Mouse (Mus musculus) retina, embryonic 14.5 days (tissue): ENCODE data around the gene Cd19.
A peak's percentile ranks its signal among the peaks of the same experiment; 100 is the strongest.
"Not testable (repeated sequence)": the region's sequence is repeated elsewhere in the genome, so short reads cannot be mapped to it uniquely, and the experiment has no call there.

Source experiments
- DNase-seq: peaks from one replicate; pipeline ENCODE4 v3.0.0-alpha.2; 2015; ENCODE audit warnings: low spot score

The Cd19 gene

DNA sequence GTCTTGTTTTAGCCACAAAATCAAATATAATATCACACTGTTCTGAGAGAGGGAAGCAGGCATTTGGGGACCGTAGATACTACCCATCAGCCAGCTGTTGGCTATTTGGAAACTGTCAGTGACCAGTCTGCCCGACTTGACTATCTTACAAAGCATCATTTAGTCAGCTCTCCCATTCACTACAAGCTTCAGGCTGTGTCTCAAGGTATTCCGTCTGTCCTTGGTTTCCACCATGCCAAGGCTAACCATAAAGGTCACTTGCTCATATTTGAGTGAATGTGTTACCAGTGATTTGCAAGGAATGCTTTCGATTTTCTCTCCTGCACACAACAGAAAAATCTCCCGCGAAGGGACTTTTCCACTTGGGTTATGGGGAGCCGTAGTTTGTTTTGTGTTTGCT is 20.0 kb upstream of the Cd19 start:
- DNase-seq: no peak

DNA sequence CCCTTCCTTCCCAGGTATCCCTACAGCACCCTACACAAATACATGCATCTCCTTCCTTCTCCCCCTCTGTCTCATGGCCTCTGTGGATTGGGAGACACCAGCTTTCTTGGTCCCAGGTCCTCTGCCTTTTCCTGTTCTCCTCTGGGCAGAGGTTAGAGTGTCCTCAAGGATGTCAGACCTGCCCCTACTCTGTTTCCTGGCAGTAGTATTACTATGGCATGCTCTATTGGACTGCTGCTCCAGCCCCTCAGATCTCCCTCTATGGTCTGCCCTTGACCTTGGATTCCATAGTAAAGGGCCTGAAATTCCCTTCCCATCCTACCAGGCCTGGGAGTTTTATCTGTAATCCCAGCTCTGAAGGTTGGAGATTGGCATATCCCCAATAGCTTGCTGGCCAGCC is 15.5 kb upstream of the Cd19 start:
- no peak for DNase-seq

DNA sequence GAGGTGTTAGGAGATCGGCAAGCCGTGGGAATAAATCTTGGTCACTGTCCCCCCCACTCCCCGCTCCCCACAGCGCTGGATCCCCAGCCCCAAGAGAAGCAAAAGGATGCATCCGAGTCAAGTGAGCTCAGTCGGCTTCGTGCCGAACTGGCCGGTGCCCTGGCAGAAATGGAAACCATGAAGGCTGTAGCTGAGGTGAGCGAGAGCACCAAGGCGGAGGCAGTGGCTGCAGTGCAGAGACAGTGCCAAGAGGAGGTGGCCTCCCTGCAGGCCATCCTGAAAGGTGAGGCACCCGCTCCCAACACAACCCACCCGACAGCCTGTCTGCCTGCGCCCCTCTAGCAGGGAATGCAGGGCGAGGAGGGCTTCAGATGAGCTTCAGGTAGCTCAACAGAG is 14.8 kb upstream of the Cd19 start:
- DNase-seq: no peak

DNA sequence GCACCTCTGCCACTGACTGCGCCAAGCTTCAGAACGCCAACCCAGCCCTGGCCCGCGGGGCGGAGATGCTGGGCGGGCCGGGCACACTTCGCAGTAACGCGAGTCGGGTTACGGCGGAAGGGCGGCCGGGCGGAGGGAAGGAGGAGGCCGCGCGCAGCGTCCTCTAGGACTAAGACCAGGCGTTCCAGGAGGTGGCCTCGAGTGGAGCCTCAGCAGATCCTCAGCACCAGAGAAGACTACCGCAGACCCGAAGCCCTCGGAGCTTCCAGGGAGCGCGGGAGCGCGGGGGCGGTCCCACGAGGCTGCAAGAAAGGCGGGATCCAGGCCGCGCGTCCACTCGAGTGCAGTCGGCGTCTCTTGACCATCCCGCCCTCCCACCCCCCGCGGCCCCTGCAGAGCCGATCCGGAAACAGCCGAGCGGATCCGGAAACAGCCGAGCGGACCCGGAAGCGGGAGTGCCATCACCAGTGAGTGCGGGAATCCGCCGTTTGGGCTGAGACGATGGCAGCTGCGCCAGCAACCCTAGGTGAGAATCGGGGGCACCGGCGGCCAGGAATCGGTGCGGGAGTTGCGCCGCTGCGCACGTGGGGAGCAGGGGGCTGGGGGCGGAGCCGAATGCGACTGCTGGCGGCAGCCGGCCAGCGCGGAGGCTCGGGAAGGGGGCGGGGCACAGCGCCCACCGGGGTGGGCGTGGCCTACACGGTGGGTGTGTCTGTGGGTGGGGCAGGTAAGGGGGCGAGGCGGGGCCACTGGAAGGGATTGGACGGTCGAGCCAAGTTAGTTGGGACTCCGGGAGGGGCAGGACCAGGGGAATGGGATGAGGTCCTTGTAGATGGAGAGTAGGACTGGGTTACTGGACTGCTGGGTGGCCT is 14.2 kb upstream of the Cd19 start, which contains the start of gene Rabep2:
Rabep2 (plus strand) TSS at position 129 of the 872 bp plus-strand sequence.
- peak; percentile 95 for DNase-seq

DNA sequence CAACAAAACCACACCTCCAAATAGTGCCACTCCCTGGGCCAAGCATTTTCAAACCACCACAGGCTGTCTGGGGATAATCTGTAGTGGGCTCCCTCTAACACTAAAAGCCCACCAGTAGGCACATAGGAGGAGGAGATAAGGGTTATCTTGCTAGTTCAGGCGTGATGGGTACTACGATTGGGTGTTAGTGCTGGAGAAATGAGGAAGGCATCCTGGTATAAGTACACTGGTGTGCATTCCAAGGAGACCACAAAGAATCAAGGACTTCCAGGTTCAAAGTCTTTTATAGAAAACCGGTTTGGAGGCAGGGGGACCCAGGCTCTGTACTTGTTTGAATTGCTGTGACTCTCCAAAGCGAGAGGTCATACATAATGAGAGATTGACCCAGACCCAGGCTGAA is 13.5 kb upstream of the Cd19 start:
- DNase-seq: no peak

DNA sequence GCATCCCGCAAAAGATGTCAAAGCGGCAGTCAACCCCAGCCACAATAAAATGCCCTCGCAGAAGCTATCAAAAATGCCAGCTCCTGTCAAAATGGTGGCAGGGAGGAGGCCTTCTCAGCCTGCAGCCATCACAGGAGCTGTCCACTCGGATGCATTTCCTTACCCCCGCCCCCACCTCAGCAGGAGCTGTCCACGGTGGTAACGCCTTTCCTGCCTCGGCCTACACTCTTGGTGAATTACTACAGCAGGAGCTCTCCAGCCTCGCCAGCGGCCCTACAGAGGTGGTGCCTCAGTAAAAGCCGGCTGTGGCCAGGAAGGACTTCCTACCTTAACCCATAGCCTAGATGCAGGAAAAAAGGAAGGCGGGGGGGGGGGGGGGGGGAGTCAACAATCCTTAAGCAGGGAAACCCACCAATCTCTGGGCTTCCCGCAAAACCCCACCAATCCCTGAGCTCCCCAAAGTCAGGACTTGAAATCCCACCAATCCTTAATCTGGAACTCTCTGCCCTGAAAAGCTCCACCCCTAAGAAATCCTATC is 12.7 kb upstream of the Cd19 start:
- no peak for DNase-seq

DNA sequence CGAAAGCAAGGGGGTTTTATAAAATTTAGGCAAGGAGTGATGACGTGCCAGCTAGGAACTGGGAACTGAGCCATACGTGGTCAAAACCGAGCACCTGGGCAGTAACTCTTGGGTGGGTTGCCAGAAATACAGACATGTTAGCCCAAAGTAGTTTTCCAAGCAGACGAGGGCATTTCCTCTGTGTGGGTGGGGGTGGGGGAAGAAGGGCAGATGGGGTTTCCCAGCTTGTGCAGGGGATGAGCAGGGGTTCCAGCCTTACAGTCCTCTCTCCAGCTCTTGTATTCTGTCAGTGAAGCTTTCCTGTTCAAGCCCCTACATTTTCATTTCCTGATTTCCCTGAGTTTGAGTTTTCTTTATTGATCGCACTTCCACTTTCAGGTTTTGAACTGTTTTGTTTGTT is 9.5 kb upstream of the Cd19 start:
- no peak for DNase-seq

DNA sequence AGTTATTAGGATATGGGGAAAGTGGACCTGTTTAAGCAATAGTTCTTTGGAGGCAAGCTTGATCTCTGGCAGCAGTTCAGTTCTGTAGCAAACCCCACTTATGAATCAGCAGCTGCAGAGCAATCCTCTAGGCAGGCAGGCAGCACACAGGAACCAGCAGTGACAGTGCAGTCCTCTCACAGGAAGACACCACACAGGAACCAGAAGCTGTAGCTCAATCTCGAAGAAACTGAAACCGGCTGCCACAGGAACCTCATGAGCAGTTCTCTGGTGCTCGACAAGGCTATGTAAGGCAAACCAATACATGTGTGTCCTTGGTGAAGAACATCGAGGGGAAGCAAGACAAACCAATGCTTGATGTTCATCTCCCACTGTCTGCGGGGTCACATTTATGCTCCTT is 7.1 kb upstream of the Cd19 start:
- DNase-seq: no peak

DNA sequence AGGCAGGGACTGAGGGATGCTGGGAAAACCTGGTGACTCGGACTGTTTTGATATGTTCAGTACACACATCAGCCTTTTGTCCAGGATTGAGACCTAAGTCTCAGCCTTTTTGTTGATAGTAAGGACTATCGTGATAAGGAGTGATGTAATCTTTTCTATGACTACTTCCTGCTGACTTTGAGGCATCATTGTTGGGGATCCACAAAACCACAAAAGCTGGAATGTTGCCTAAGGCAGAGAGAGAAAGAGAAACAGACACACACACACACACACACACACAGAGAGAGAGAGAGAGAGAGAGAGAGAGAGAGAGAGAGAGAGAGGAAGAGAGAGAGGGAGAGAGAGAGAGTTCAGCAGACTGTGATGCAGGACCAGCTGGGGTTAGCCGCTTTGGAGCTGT is 3.8 kb upstream of the Cd19 start:
- DNase-seq: no peak

DNA sequence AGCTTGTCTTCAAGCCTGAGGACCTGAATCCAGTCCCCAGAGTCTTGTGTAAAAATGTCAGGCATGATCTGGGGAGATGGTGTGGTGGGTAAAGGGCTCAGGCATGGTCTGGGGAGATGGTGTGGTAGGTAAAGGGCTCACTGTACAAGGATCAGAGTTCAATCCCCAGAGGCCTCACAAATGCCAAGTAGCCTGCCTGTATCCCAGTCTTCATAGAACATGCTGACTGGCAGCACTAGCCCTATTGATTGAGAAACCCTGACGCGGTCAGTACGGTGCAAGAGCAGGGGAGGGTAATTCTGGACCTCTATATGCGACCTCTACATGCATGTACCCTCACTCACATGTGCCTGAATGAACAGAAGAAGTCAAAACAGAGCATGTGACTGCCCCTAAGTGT is 2.9 kb upstream of the Cd19 start:
- no peak for DNase-seq

DNA sequence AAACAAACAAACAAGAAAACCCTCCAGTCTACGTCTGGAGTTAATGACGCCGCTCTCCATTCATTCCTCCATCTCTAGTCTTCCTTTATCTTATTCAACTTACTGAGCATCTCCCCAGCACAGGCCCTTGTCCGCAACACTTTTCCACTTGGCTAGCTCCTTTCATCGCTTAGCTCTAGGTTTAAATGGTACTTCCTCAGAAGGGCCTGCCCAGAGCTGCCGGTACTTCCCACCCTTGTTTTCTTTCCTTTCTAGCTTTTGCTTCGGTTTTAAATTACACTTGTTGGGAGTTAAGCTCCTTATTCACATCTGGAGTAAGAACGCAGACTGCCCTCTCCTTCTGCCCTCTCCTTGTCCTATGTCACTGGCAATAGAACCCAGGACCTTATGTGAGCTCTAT is 2.4 kb upstream of the Cd19 start:
- DNase-seq: peak; percentile 32

DNA sequence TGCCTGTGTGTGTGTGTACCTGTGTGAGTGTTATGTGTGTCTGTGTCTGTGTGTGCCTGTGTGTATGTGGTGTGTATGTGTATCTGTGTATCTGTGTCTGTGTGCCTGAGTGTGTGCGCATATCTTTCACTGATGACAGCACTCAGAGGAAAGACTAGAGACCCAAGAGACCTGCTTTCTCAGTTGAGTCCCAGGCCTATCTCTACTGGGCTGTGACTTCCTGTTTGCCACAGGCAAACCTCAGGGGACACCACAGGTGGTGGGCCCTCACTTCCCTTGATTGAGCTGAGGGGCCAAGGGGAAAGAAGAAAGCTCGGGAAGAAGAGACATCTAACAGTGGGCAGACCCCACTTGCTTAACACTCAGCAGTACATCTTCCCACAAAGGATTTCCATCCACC is 1.9 kb upstream of the Cd19 start:
- no peak for DNase-seq

DNA sequence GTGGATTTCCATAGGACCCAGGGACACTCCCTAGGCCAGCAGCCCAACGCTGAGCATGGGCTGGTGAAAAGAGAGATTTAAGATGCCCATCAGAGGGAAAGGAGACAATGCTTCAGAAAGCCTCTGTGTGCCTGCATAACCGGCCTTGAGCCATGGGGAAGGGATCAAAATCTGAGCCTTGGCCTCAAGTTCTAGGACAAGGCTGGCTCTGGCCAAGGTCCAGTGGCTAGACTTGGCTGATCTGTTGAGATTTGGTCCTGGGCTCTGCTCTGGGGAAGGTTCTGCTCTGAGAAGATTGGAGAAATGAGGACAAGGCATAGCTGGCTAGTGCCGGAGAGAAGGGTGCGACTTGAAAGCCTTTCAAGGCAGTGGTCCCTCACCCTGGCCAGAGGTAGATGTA is 3.6 kb downstream of the Cd19 start:
- DNase-seq: no peak

DNA sequence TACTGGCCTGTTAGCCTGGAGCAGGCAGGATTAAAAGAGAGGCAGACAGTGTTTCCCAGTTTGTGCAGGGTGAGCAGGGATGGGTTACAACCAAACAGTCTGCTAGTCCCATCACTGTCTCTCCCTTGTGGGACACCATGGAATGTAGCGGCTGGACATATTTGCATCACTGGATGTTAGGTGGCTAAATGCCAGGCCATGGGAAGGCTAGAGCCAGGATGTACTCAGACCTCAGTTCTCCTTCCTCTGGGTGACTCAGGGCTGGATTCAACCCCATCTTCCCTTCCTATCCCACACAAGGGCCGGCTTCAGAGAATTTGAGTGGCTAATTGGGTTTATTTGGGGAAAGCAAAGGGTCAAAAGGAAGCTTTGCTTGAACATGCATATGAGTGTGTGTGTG is 6.0 kb downstream of the Cd19 start:
- DNase-seq: no peak

DNA sequence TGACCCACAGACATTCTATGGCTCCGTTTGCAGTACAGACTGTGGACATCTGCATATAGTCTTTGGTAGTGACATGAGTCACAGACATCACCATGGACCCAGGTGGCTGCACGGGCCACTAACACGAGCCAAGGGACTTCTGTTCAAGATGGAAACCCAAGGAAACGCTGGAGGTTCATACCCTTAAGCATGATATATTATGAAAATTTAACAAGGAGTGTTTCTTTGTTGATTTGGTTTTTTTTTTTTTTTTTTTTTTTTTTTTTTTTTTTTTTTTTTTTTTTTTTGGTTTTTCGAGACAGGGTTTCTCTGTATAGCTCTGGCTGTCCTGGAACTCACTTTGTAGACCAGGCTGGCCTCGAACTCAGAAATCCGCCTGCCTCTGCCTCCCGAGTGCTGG is 12.2 kb downstream of the Cd19 start:
- not testable (repeated sequence) for DNase-seq

DNA sequence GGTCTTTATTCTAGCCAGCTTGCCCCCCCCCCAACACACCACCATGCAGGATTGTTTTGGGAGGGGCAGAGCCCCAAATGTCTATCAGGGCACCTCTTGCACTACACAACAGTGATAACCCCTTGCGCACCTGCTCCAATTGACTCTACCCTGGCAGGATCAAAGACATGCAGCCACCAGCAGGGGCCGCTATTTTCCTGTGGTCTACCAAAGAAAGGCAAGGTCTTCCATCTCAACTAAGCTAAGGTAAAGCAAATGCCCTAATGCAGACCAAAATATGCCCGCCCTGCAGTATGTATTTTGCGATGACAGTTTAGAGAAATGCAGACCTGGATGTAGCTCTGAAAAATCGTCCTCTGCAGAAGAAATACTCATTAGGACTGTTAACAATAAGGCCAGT is 15.1 kb downstream of the Cd19 start:
- peak; percentile 86 for DNase-seq

DNA sequence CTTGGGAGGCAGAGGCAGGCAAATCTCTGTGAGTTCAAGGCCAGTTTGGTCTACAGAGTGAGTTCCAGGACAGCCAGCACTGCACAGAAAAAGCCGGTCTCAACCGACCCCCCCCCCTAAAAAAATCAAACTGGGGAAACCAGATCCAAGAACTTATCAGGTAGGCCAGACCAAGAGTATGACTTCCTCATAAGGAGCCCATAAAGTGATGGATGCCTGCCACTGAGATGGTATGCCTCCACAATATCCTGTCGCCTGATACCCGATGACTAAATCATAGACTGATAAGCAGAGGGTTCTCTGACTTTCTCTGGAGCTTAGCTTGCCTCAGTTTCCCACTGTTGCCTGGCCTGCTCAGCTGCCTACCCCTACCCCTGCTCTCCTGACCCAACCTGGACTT is 16.9 kb downstream of the Cd19 start:
- DNase-seq: no peak

DNA sequence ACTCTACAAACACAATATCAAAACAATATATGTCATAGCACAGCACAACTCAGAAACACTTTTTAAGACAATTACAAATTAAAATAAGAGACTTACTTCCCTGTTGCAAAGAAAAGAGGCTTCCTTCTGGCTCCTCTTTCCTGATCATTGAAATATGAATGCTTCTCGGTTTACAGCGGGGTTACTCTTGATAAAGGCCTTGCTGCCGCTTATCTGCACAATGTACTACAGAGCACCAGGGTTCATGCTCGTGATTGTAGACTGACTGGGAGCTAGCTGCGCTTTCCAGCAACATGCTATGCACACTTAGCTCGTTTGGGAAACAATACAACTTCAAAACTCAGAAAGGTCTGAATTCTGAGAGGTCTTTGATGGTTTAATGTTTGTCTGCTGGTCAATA is 17.5 kb downstream of the Cd19 start:
- DNase-seq: no peak

DNA sequence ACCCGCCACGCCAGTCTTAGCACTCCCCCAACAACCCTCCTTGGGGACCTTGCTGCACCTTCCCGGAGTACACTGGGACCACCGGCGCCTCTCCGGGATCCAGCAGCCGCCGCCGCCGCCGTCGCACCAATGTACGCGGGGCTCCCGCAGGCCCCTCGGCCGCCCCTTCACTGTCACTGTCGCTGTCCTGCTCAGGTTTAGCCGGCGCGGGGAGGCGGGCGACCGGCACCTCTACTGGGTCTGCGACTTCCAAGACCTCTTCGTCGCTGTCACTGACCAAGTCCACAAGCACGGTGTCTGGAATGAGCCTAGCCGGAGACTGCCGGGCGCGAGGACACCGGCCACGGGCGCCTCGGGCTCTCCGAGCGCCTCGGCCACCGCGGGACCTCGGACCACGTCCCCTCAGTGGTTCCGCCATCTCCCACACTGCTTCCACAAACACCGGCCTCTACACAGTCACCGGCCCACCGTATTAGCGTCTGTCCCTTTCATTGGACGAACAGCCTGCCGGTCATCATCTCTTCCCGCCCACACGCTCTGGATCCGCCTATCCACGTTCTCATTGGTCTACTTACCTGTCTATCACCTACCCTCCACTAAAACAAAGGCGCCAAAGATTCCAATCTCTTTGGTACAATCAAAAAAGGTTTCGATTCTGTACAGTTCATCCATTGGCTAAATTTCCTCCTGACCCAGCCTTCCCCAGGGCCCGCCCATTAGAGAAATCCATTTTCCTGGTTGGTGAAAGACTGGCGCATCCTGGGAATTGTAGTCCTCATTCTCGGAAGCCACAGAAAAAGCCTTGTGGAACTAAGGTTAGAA is 18.2 kb downstream of the Cd19 start, which contains the start of gene Nfatc2ip:
Nfatc2ip (minus strand) TSS at position 440 of the 822 bp plus-strand sequence.
- DNase-seq: peak; percentile 100

DNA sequence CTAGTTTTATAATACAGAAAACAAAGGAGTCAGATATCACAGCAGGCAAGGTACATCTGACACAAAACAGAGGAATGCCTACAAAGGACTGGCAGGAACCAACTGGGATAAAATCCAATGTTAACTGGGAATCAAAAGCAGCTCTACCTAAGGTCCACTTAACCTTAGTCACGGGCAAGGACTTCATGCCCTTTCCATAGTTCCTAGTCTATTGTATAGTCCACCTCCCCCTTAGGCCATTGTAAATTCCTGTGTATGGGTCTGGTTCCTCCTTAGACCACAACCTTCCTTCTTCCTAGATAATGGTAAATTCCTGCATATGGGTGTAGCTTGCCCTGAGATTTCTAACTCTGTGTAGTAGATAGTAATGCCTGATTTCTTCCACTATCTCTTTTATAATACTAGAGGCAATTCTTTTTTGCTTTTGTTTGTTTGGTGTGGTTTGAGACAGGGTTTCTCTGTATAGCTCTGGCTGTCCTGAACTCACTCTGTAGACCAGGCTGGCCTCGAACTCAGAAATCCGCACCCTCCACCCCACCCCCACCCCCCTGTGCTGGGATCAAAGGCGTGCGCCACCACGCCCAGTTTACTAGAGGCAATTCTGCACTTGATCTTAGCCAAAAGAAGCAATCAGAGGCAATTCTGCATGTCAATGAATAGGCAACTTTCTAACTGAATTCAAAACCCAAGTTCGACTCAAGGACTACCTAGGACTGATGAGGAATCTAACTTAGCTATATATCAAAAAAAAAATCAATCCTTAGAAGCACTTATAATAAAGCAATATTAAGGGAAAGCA is 22.4 kb downstream of the Cd19 start:
- not testable (repeated sequence) for DNase-seq

DNA sequence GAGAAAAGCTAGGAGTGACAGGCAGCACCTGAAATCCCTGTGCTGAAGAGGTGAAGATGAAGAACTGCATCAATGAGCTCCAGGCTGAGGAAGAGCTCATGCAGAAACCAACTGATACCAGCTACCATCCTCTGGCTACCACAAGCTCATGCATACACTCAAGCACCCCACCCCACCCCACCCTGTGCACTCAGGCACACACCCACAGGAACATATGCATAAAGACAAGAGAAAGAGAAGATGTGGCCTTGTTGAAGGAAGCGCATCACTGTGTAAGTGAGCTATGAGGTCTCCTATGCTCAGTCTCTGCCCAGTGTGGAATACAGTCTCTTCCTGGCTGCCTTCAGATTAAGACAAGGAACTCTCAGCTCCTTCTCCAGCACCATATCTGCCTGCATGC is 26.5 kb downstream of the Cd19 start:
- DNase-seq: no peak

DNA sequence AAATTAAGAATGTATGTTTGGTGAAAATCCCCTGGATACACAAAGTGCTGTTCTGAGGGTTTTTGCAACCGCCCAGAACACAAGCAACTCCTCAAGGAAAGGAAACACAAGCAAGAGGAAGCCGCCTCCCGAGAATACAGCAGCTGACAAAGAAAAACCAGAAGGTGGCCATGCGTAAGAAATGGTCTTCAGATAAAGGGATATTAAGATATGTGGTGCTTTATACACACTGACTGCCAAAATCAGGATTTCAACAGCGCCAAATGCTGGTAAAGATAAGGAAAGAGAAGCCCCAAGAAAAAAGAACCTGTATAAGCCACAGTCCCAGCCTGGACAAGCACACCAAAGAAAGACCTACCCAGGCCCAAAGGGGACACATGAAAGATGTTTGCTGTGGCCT is 31.1 kb downstream of the Cd19 start:
- no peak for DNase-seq
